Mouse (Mus musculus) CH12F3 (cell line): Measurements from ENCODE around the gene Pi16.
"Not testable (repeated sequence)": the region's sequence is repeated elsewhere in the genome, so short reads cannot be mapped to it uniquely, and the experiment has no call there.

Source experiments
- in situ Hi-C: fragments of 300-500 bp; cut with MboI; formaldehyde crosslinking; loops from 2 replicates; pipeline ENCODE4 v1.14.3; 2020; ENCODE audit warnings: low sequenced_read_pairs

Pi16 gene

GRCm38 (mm10) chr17:29317380-29317779, at the start of gene Pi16:
Gene Pi16 (plus strand): TSS chr17:29317680.
- in situ Hi-C loops: not testable (repeated sequence)

- in situ Hi-C loops: loop anchor here (10.0 kb wide), 1 partner anchor 247 kb away; no protein-coding TSS in a partner anchor
Observed at GRCm38 (mm10) chr17:29267931-29268681, 49.4 kb upstream of the Pi16 start.

GRCm38 (mm10) chr17:29268682-29269348, 48.7 kb upstream of the Pi16 start, which contains the start of gene BC004004:
Gene BC004004 (plus strand): TSS chr17:29268788.
- in situ Hi-C loops: loop anchor here (10.0 kb wide), 1 partner anchor 246 kb away; no protein-coding TSS in a partner anchor

- in situ Hi-C loops: loop anchor here (10.0 kb wide), 1 partner anchor 245 kb away; no protein-coding TSS in a partner anchor
Observed at GRCm38 (mm10) chr17:29269349-29269706, 48.2 kb upstream of the Pi16 start.

- in situ Hi-C loops: no loop called here
Observed at GRCm38 (mm10) chr17:29270148-29270698, 47.3 kb upstream of the Pi16 start.

- in situ Hi-C loops: no loop called here
Observed at GRCm38 (mm10) chr17:29273156-29273555, 44.3 kb upstream of the Pi16 start.

GRCm38 (mm10) chr17:29273889-29274288, 43.6 kb upstream of the Pi16 start:
- in situ Hi-C loops: no loop called here

- in situ Hi-C loops: no loop called here
Observed at GRCm38 (mm10) chr17:29280422-29280821, 37.1 kb upstream of the Pi16 start.

- in situ Hi-C loops: no loop called here
Observed at GRCm38 (mm10) chr17:29281541-29281940, 35.9 kb upstream of the Pi16 start.

GRCm38 (mm10) chr17:29282216-29282952, 35.1 kb upstream of the Pi16 start:
- in situ Hi-C loops: no loop called here

- in situ Hi-C loops: no loop called here
Observed at GRCm38 (mm10) chr17:29291793-29292192, 25.7 kb upstream of the Pi16 start.

GRCm38 (mm10) chr17:29292996-29293395, 24.5 kb upstream of the Pi16 start:
- in situ Hi-C loops: no loop called here

- in situ Hi-C loops: no loop called here
Observed at GRCm38 (mm10) chr17:29293807-29294605, 23.5 kb upstream of the Pi16 start.

GRCm38 (mm10) chr17:29295835-29296234, 21.6 kb upstream of the Pi16 start:
- in situ Hi-C loops: no loop called here

GRCm38 (mm10) chr17:29297321-29297720, 20.2 kb upstream of the Pi16 start:
- in situ Hi-C loops: no loop called here

- in situ Hi-C loops: no loop called here
Observed at GRCm38 (mm10) chr17:29297813-29298212, 19.7 kb upstream of the Pi16 start.

GRCm38 (mm10) chr17:29299282-29299681, 18.2 kb upstream of the Pi16 start:
- in situ Hi-C loops: no loop called here

- in situ Hi-C loops: no loop called here
Observed at GRCm38 (mm10) chr17:29300926-29301325, 16.6 kb upstream of the Pi16 start.

- in situ Hi-C loops: no loop called here
Observed at GRCm38 (mm10) chr17:29301421-29301820, 16.1 kb upstream of the Pi16 start.

GRCm38 (mm10) chr17:29302149-29302548, 15.3 kb upstream of the Pi16 start:
- in situ Hi-C loops: no loop called here
